Mouse (Mus musculus) c-Kit-positive CD71-positive TER-119-negative erythroid progenitor cells, embryonic 14.5 days (primary cell): ENCODE results near the gene Gm20481.
"Not testable (repeated sequence)": the region's sequence is repeated elsewhere in the genome, so short reads cannot be mapped to it uniquely, and the experiment has no call there.

Source experiments
- DNase-seq: peaks from one replicate; pipeline ENCODE4 v3.0.0-alpha.2; 2013; ENCODE audit warnings: low read depth

Gm20481 gene

DNA sequence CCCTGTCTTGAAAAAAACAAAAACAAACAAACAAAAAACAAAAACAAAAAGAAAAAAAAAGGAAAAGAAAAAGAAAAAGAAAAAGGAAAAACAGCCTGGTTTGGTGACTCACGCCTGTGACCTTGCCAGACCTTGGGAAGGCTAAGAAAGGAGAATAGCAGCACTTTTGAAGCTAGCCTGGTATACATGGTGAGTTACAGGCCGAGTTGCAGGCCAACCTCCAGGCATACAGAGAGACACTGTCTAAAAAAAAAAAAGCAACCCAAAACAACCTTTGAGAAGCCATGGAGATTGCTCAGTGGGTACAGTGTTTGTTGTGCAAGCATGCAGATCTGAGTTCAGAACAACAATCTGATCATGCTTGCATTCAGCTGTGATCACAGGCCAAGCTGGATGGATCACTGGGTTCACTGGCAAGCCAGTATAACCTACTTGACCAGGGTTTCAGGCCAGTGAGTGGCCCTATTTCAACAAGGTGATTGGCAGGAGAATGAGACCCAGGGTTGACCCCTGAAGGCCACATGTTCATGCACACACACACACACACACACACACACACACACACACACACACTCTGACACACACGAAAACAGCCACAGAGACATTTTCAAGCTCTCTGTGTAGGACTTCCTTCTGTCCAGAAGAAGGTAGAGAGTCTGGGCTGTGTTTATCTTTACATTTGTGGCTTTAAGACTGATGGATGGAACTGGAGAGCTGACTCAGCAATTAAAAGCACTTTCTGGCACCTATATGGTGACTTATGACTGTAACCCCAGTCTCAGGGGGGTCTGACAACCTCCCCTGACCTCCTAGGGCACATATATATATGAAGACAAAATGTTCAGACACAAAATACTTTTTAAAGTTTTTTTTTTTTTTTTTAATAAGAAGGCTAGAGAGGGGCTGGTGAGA is 6.1 kb downstream of the Gm20481 start:
- no peak for DNase-seq

DNA sequence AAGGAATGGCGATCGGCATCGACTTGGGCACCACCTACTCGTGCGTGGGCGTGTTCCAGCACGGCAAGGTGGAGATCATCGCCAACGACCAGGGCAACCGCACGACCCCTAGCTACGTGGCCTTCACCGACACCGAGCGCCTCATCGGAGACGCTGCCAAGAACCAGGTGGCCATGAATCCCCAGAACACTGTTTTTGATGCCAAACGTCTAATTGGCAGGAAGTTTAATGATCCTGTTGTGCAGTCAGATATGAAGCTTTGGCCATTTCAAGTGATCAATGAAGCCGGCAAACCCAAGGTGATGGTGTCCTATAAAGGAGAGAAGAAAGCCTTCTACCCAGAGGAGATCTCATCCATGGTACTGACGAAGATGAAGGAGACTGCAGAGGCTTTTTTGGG is 7.3 kb downstream of the Gm20481 start:
- no peak for DNase-seq

DNA sequence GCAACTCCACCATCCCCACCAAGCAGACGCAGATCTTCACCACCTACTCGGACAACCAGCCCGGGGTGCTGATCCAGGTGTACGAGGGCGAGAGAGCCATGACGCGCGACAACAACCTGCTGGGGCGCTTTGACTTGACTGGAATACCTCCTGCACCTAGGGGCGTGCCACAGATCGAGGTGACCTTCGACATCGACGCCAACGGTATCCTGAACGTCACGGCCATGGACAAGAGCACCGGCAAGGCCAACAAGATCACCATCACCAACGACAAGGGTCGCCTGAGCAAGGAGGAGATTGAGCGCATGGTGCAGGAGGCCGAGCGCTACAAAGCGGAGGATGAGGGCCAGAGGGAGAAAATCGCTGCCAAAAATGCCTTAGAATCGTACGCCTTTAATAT is 8.5 kb downstream of the Gm20481 start:
- no peak for DNase-seq

DNA sequence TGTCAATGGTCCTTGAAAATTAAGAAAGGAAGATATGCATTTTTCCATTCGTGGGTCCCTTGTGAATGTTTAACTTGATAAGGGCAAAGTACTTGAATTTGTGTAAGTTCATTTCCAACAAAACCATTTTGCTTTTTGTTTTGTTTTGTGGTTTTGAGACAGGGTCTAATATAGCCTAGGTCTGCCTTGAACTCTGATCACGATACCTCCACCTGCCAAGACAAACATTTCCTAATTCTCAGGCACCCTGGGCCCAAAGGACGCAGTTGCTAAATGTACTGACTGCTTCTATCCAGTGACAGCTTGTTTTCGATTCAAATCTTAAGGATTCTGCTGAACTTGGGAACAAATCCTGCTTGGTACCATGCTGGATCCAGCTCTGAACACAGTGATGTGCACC is 9.9 kb downstream of the Gm20481 start:
- no peak for DNase-seq

DNA sequence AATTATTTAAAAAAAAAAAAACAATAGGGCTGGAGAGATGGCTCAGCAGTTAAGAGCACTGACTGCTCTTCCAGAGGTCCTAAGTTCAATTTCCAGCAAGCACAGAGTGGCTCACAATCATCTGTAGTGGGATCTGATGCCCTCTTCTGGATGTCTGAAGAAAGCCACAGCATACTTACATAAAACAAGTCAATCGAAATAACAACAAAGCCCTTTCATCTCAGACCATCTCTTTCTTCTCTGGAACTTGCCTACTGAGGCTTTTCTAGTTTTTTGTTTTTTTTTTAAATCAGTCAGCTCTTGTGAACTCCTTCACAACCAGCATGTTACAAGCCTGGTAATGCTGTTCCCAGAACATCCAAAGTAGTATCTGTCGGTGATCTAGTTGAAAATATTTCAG is 10.9 kb downstream of the Gm20481 start:
- DNase-seq = no peak

DNA sequence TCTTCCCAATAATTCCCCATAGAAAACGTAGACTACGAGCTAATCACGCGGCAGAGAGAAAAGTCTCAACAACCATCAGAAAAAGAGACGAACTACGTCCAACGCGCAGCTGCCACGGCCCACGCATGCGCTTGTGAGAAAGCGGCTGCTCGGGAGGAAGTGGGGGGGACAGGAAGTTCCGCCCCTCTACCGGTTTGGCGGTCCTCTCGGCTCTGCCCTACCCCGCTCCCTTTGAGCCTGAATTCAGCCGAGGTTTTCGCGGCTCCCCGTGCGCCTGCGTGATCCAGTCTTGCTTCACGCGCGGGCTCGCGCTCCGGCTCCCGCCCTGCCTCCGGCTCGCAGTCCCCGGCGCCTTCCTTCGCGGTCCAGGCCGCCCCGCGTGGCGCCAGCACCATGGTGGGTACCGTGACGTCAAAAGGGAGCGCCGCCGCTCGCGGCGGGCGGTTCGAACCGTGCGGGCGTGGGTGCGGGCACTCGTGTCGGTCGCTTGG is 12.0 kb downstream of the Gm20481 start, which contains the start of gene Lsm2:
Lsm2 (plus strand) TSS at position 173 of the 491 bp plus-strand sequence.
- DNase-seq = peak; percentile 88

DNA sequence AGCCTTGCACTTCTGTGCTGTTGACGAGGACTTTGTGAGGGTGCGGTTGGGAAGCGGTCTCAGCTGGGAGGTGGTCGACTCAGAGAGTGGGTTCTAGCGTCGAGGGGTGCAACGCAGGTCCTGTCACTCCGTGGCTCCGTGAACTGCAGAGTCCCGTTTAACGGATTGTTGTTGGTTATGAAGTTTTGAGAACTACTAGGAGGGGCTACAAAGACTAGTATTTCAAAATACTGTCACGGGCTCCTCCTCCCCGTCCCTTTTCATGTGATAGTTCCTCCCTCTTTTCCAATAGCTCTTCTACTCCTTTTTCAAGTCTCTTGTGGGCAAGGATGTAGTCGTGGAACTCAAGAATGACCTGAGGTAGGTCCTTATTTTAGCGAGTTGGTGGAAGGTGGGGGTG is 12.6 kb downstream of the Gm20481 start:
- DNase-seq = no peak

DNA sequence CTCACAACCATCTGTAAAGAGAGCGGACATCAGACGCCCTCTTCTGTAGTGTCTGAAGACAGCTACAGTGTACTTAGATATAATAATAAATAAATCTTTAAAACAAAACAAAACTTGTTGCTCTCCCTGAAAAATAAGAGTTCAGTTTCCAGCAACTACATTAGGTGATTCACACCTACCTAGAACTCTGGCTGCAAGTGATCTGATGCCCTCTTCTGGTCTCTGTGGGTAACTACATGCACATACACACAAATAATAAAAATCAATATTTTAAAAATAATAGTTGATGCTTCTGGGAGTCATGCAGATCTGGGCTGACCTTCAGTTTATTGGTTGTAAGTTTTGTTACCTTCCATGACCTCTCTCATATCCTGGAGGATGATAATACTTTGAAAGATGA is 14.5 kb downstream of the Gm20481 start:
- DNase-seq = no peak

DNA sequence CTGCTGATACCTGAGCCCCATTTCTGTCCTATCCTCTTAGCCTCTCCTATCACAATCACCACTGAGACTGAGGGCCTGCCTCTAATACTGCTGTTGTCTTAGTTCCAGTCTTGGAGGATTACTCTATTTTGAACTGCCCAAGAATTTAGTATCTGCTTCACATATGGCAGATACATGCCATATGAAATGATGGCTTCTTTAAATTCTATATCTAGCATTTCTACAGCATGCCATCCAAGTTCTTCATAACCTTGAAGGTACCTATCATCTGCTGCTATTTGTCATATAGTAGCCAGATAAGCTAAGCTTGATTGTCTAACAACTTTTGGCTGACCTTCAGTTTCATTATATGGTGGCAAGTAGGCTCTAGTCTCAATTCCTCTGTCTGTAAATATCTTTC is 25.0 kb downstream of the Gm20481 start:
- no peak for DNase-seq

DNA sequence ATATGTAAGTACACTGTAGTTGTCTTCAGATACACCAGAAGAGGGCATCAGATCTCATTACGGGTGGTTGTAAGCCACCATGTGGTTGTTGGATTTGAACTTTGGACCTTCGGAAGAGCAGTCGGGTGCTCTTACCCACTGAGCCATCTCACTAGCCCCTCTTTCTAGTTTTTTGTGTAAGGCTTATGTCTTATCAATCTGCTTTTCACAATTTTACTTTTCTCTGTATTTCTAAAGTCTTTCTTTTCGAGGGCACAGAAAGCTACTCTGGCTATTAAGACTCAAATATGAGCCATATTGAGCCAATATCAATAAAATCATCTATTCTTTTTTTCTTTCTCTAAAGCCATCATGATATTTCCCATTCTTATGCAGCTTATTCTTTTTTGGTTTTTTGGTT is 25.5 kb downstream of the Gm20481 start:
- not testable (repeated sequence) for DNase-seq

DNA sequence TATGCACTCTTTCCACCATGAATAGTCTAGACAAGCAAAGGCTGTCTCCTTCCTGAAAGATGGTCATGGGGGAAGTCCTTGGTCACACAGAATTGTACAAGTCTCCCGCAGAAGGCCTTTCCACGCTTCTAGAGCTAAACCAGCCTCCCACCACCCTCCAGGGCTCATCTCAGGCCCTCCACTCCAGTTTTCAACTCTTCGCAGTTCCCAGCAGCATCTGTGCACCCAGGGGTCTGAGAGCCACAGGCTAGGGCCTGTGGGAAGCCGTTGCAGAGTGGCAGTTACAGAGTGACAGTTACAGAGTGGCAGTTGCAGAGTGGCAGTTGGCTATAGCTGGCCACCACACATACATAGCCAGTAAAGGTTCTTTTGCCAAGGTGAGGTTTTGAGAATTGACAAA is 26.2 kb downstream of the Gm20481 start:
- not testable (repeated sequence) for DNase-seq

DNA sequence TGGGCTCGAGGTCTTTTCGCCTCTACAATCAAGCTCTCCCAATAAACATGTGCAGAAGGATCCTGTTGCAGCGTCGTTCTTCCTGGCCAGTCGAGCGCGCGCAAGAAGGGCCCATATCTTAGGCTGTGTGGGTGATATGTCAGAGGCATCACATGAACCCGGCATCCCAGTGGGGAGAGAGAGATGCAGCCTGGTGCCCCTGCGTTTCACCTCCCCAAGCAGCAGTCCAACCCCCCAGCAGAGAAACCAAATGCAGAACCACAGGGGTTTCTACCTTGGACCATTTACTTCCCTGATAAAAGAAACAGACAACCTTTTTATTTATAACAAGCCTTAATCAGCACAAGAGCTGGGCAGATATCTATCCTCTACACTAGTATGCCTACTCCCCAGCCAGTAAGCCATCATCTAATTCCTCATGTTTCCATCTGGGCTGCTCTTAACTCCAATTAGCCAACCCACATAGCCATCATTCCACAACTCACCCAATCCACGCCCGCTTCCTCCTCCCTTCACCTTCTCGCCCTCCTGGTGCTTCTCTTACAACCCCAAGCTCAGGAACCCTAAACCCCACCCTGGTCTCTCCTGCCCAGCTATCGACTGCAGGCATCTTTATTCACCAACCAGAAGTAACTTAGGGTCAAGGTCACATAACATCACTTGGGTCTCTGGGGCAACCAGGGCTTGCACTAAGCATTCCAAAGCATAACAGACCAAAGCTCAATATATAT is 26.9 kb downstream of the Gm20481 start:
- DNase-seq = no peak

DNA sequence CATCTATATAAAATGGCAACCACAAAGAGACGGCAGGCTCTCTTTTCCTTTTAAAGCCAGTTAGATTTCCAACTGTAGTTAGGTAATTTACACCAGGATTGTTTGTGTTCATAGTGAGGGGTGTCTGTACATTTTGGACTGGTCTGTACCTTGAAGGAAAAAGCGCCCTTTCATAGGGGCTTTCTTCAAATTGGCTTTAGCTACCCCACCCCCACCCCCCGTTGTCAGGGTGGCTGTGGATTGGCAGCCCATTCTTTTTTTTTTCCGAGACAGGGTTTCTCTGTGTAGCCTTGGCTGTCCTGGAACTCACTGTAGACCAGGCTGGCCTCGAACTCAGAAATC is 27.4 kb downstream of the Gm20481 start:
- DNase-seq = no peak

DNA sequence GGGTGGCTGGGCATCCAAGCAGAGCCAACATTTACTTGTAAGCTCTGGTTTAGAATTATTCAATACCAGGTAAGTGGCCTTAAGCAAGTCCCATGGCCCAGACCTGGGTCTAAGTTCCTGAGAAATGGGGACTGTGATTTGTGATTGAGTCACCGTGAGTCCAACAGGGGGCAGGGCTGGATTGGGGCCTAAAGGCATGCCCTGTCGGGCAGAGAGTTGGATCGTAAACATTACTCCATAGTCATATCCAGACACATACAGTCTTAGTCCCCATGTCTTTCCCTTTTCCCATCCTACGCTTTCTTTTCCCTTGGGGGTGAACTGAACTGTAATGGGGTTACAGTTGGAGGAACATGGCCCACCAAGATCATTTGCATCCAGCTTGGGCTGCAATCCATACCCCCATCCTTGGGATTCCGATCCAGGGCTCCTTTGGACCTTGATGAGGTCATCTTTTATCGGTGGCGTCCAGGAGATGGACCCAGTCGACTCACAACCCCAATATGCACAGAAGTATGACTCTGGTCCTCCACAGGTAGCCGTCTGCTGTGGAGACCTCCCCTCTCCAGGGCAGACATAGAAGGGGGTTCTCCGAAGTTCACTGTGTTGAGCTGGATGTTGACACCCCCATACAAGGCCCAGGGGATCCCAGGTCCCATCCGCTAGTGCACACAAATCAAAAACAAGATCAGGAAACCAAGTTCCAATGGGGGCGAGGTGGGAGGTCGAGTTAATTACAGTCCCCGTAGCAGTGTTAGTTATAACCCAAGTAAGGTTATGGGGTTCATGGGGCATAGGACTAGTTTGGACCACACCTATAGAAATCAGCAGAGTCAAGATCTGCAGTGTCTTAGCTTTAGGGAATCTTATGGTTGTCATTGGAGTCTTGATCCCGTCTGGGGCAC is 29.1 kb downstream of the Gm20481 start:
- DNase-seq = no peak

DNA sequence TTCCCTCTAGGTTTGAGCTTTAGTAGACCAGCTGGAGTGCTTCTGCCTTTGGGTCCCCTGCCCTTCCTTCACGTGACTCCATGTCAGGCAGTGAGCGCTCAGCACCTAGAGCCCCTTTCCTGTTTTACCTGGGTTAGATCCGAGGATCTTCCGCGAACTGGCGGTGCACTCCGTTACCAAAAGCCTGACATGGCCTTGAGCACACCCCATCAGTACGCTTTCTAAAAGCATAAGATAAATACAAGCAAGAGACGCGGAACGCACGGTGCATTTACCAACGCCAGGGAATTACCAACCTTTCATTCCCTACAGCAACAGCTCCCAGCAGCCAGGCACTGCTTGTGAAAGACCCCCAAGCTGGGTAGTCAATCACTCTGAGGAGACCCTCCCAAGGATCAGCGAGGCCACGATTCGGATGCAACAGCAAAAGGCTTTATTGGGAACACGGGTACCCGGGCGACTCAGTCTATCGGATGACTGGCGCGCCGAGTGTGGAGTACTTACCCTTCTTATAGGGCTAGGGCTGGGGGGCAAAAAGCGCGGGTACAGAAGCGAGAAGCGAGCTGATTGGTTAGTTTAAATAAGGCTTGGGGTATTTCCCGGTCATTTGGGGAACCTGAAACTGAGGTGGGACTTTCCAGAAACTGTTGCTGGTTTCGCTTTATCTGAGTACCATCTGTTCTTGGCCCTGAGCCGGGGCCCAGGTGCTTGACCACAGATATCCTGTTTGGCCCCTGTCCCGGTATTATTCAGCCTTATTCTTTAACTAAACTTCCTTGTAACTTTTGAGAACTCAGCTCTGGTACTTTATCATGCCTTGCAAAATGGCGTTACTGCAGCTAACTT is 30.4 kb downstream of the Gm20481 start:
- DNase-seq = not testable (repeated sequence)

DNA sequence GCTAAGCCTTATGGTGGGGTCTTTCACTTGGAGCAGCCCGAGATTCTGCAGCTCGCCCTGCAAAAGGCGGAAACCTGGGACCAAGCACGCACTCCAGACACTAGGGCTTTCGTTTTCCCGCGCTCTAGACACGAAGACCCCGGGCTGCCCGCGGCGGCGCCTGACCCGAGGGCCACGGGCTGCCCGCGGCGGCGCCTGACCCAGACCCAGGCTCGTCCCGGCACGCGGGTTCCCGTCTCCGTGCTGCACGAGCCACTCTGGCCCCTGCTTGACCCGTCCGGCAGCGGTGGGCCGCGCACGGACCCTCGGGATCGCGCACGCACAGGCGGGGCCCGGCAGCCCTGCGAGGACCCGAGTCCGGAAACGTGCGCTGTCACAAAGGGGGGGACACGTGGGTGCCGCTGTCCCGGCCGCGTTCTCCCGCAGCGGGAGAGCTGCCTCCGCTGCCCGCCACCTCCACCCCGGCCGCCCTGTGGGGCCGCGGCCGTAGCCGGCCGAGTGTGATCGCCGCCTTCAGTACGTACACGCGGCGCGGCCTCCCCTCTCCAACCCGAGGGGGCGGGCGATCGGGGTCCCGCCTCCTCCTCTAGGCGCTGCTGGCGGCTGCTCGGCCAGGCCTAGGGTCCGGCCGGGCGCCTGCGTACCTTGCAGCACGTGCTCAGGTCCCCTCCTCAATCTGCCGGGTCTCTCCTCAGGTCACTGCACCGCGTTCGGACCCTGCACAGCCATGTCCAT is 31.2 kb downstream of the Gm20481 start, which contains the start of gene Vars:
Vars (plus strand) TSS at position 271 of the 735 bp plus-strand sequence.
- DNase-seq = peak; percentile 68

DNA sequence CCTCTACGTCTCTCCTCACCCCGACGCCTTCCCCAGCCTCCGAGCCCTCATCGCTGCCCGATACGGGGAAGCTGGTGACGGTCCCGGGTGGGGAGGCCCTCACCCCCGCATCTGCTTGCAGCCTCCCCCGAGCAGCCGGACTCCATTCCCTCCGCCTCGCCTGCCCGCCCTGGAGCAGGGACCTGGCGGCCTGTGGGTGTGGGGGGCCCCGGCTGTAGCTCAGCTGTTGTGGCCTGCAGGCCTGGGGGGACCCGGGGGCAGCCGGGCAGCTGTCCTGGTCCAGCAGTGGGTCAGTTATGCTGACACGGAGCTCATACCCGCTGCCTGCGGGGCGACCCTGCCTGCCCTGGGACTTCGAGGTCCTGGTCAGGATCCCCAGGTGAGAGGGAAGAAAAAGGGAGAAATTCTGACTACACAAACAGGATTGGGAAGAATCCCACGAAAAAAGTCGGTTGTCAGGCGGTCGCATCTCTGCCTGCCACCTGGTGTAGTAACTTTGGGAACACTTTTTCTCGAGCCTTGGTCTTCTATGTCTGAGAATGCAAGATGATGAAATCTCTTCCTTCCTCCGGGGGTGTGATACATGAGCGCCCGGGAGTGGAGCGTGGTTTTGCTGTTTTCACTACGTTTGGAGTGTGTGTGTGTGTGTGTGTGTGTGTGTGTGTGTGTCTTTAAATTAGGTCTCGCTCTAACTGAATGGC is 31.9 kb downstream of the Gm20481 start:
- no peak for DNase-seq

DNA sequence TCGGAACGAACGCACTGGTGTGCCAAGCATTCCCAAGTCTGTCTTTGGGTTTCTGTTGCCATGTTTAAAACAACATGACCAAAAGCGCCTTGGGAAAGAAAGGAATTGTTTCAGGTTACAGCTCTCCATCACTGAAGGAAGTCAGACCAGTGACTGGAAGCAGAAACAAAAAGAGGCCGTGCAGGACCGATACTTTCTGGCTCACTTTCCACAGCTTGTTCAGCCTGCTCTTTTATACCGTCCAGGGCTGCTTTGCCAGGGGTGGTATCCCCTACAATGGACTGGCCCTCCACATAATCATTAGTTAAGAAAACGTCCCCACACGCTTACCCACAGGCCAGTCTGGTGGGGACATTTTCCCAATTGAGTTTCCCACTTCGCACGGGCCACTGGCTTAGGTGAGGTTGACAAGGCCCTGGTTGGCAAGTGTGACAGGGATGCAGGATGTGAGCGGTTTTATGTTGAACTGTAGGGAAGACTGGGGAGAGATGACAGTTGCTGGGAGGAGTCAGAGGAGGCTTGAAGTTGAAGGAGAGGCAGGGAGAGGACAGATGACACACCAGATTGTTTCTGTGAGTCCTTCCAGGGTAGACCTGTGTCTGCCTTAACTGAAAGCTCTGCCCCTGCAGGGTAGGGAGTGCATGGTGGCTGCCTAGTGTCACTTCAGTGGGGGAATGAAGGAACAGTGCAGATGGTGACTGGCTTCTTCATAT is 32.6 kb downstream of the Gm20481 start:
- peak; percentile 55 for DNase-seq
